Mouse (Mus musculus) liver, adult 2 months (tissue): ENCODE data around the gene Mphosph6.

ENCODE experiments used
- CTCF ChIP-seq: fragments of 200-500 bp; IDR thresholded peaks from 2 replicates; pipeline ENCODE4 v1.5.1; 2011; ENCODE audit warnings: low read depth, low read length, control low read depth
- POLR2A ChIP-seq: fragments of 200-500 bp; IDR thresholded peaks from 2 replicates; pipeline ENCODE4 v1.6.1; 2011; ENCODE audit warnings: low read length, control low read depth; ENCODE audit not compliant: insufficient read depth; ENCODE audit errors: extremely low read depth

DNA sequence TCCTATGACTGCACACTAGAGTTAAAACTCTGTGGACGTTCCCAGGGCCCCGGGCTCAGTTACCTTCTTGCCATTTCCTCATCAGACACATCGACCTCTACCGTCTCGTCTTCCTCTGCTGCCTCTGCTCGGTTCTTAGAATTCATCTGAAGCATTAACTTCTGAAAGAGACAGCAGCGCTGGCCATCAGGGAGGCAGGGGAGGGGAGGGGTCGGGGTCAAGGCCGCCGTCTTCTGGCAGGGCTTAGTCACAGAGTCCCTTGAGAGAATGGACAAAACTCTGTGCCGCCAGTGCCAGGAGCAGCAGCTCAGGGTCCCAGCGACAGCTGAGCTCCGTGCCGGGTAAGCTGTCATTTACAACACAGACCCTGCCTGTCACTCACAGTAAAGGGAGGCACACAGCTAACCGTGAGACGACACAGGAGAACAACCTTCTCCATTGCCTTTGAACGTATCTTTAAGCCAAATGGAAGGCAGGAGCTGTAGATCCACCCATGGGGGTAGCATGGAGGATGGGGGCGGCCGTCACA is 9.1 kb downstream of the Mphosph6 start:
- no peak for TF ChIP-seq CTCF
- no peak for TF ChIP-seq POLR2A
